Mouse (Mus musculus): Measurements from ENCODE around the gene Stk4.

The Stk4 gene

GRCm38 (mm10) chr2:164131586-164131985 lies 61.5 kb downstream of the Stk4 start:
- DNase-seq: no peak

GRCm38 (mm10) chr2:164134563-164134962 lies 64.4 kb downstream of the Stk4 start:
- peak; percentile 56 for DNase-seq

GRCm38 (mm10) chr2:164135367-164135766 lies 65.2 kb downstream of the Stk4 start:
- no peak for DNase-seq

- DNase-seq: no peak
Measured at GRCm38 (mm10) chr2:164136393-164136792, 66.3 kb downstream of the Stk4 start.

GRCm38 (mm10) chr2:164137754-164138153 lies 67.6 kb downstream of the Stk4 start:
- peak; percentile 54 for DNase-seq

GRCm38 (mm10) chr2:164142021-164142420 lies 71.9 kb downstream of the Stk4 start:
- DNase-seq: peak; percentile 68

- DNase-seq: no peak
Measured at GRCm38 (mm10) chr2:164144025-164144424, 73.9 kb downstream of the Stk4 start.

- no peak for DNase-seq
Measured at GRCm38 (mm10) chr2:164144541-164144940, 74.4 kb downstream of the Stk4 start.

GRCm38 (mm10) chr2:164146556-164146955 lies 76.4 kb downstream of the Stk4 start:
- peak; percentile 51 for DNase-seq

GRCm38 (mm10) chr2:164150086-164150760 lies 80.1 kb downstream of the Stk4 start:
- no peak for DNase-seq

- no peak for DNase-seq
Measured at GRCm38 (mm10) chr2:164152341-164152740, 82.2 kb downstream of the Stk4 start.

GRCm38 (mm10) chr2:164154007-164154406 lies 83.9 kb downstream of the Stk4 start:
- no peak for DNase-seq

GRCm38 (mm10) chr2:164156158-164156557 lies 86.0 kb downstream of the Stk4 start:
- no peak for DNase-seq

GRCm38 (mm10) chr2:164158838-164159237 lies 88.7 kb downstream of the Stk4 start:
- no peak for DNase-seq

- no peak for DNase-seq
Measured at GRCm38 (mm10) chr2:164161515-164162055, 91.5 kb downstream of the Stk4 start.

GRCm38 (mm10) chr2:164164941-164165340 lies 94.8 kb downstream of the Stk4 start:
- no peak for DNase-seq

GRCm38 (mm10) chr2:164167752-164168570 lies 97.8 kb downstream of the Stk4 start:
- DNase-seq: no peak

- DNase-seq: peak; percentile 60
Measured at GRCm38 (mm10) chr2:164168571-164168946, 98.4 kb downstream of the Stk4 start.

GRCm38 (mm10) chr2:164170326-164170725 lies 100.2 kb downstream of the Stk4 start:
- peak; percentile 24 for DNase-seq

- peak; percentile 39 for DNase-seq
Measured at GRCm38 (mm10) chr2:164170902-164171301, 100.8 kb downstream of the Stk4 start, which contains the start of gene Kcns1. Kcns1 (minus strand) TSS chr2:164171113.

GRCm38 (mm10) chr2:164173394-164173793 lies 103.3 kb downstream of the Stk4 start:
- no peak for DNase-seq

GRCm38 (mm10) chr2:164174649-164175395 lies 104.7 kb downstream of the Stk4 start:
- peak; percentile 93 for DNase-seq

- no peak for DNase-seq
Measured at GRCm38 (mm10) chr2:164175850-164176249, 105.7 kb downstream of the Stk4 start.
